Mouse (Mus musculus): ENCODE measurements at regions not wholly inside any gene's neighbourhood (a gene's known extent, or its start where the extent isn't known, plus 50 kb on each side); places are given as distances from the start of the nearest gene placed in this dataset.

- TF ChIP-seq POLR2A (IDR thresholded peaks at IDR 0.05; ENCODE audit: low read depth, low read length) (no peak), CTCF (IDR thresholded peaks at IDR 0.05; ENCODE audit: borderline replicate concordance, insufficient read depth, low read length) (no peak)
Observed at GRCm38 (mm10) chr9:116350804-116351547, 175.8 kb upstream of the Tgfbr2 start.

All from embryonic fibroblast, embryonic 13.5 days (primary cell).